Mouse (Mus musculus) erythroblast, embryonic 14.5 days (primary cell): ENCODE results near the gene Lrmda. TPM values are rescaled to one million over a fixed set of nuclear protein-coding genes. Genes with fewer than 3 reads are reported as not detected.

ENCODE experiments used
- H3K27me3 ChIP-seq: 2 replicates; pipeline ENCODE4 v1.6.1; 2012; ENCODE audit warnings: inconsistent platforms; ENCODE audit not compliant: control insufficient read depth
- H3K36me3 ChIP-seq: 2 replicates; pipeline ENCODE4 v1.6.1; 2012; ENCODE audit warnings: mild to moderate bottlenecking, inconsistent platforms; ENCODE audit not compliant: control insufficient read depth
- H3K4me1 ChIP-seq: 2 replicates; pipeline ENCODE4 v1.6.1; 2012; ENCODE audit warnings: inconsistent platforms; ENCODE audit not compliant: control insufficient read depth
- H3K4me3 ChIP-seq: replicated peaks from 2 replicates; pipeline ENCODE3; 2012; ENCODE audit warnings: moderate library complexity, mild to moderate bottlenecking, inconsistent platforms
- H3K9me3 ChIP-seq: 2 replicates; pipeline ENCODE4 v1.6.1; 2012; ENCODE audit warnings: low read length, inconsistent platforms, mixed read lengths; ENCODE audit not compliant: control insufficient read depth
- GATA1 ChIP-seq: IDR thresholded peaks from 2 replicates; pipeline ENCODE4 v1.6.1; 2012; ENCODE audit warnings: low read length, inconsistent platforms, mixed read lengths
- TAL1 ChIP-seq: IDR thresholded peaks from 3 replicates; pipeline ENCODE4 v1.6.1; 2012; ENCODE audit warnings: low read length, inconsistent platforms, mixed read lengths
- polyA plus RNA-seq: library from polyadenylated mRNA; stranded (reverse); fragments of >175 nt; gene quantifications from 2 replicates; pipeline ENCODE4 v1.2.3, GENCODE M21; 2012

Gene Lrmda
- polyA plus RNA-seq, 1 experiment: not detected

GRCm38 (mm10) chr14:22679705-22680643, 660.5 kb downstream of the Lrmda start:
- Histone ChIP-seq H3K4me1 (no peaks in the 10 kb centered on the region), H3K36me3 (no peaks in the 10 kb centered on the region), H3K9me3 (no peaks in the 10 kb centered on the region), H3K27me3 (no peaks in the 10 kb centered on the region), H3K4me3 (no peak overlapping the region)
- TF ChIP-seq GATA1 (no peak), TAL1 (no peak)

- Histone ChIP-seq H3K9me3 (no peaks in the 10 kb centered on the region), H3K4me3 (no peak overlapping the region), H3K27me3 (no peaks in the 10 kb centered on the region), H3K4me1 (no peaks in the 10 kb centered on the region), H3K36me3 (no peaks in the 10 kb centered on the region)
- no peak for TF ChIP-seq TAL1
- no peak for TF ChIP-seq GATA1
Measured at GRCm38 (mm10) chr14:22686886-22687285, 667.4 kb downstream of the Lrmda start.

GRCm38 (mm10) chr14:22688399-22688798, 668.9 kb downstream of the Lrmda start:
- Histone ChIP-seq H3K4me3 (no peak overlapping the region), H3K27me3 (no peaks in the 10 kb centered on the region), H3K9me3 (no peaks in the 10 kb centered on the region), H3K4me1 (no peaks in the 10 kb centered on the region), H3K36me3 (no peaks in the 10 kb centered on the region)
- no peak for TF ChIP-seq TAL1
- no peak for TF ChIP-seq GATA1

- TF ChIP-seq TAL1: no peak
- TF ChIP-seq GATA1: no peak
- H3K9me3 ChIP-seq: no peaks in the 10 kb centered on the region
- no peak overlapping the region for H3K4me3 ChIP-seq
- H3K4me1 ChIP-seq: no peaks in the 10 kb centered on the region
- no peaks in the 10 kb centered on the region for H3K27me3 ChIP-seq
- no peaks in the 10 kb centered on the region for H3K36me3 ChIP-seq
Measured at GRCm38 (mm10) chr14:22695448-22695847, 675.9 kb downstream of the Lrmda start.

- Histone ChIP-seq H3K4me3 (no peak overlapping the region), H3K9me3 (no peaks in the 10 kb centered on the region), H3K4me1 (no peaks in the 10 kb centered on the region), H3K27me3 (no peaks in the 10 kb centered on the region), H3K36me3 (no peaks in the 10 kb centered on the region)
- TF ChIP-seq TAL1 (no peak), GATA1 (no peak)
Measured at GRCm38 (mm10) chr14:22695931-22696365, 676.4 kb downstream of the Lrmda start.

GRCm38 (mm10) chr14:22700236-22700635, 680.7 kb downstream of the Lrmda start:
- Histone ChIP-seq H3K27me3 (no peaks in the 10 kb centered on the region), H3K4me3 (no peak overlapping the region), H3K4me1 (no peaks in the 10 kb centered on the region), H3K9me3 (no peaks in the 10 kb centered on the region), H3K36me3 (no peaks in the 10 kb centered on the region)
- no peak for TF ChIP-seq GATA1
- no peak for TF ChIP-seq TAL1

GRCm38 (mm10) chr14:22700690-22701089, 681.2 kb downstream of the Lrmda start:
- no peak overlapping the region for H3K4me3 ChIP-seq
- no peak for TF ChIP-seq GATA1
- H3K36me3 ChIP-seq: no peaks in the 10 kb centered on the region
- H3K9me3 ChIP-seq: no peaks in the 10 kb centered on the region
- no peaks in the 10 kb centered on the region for H3K4me1 ChIP-seq
- H3K27me3 ChIP-seq: no peaks in the 10 kb centered on the region

- no peak overlapping the region for H3K4me3 ChIP-seq
- no peaks in the 10 kb centered on the region for H3K27me3 ChIP-seq
- H3K9me3 ChIP-seq: no peaks in the 10 kb centered on the region
- H3K4me1 ChIP-seq: no peaks in the 10 kb centered on the region
- TF ChIP-seq GATA1: no peak
- H3K36me3 ChIP-seq: no peaks in the 10 kb centered on the region
Measured at GRCm38 (mm10) chr14:22707958-22708701, 688.6 kb downstream of the Lrmda start.

GRCm38 (mm10) chr14:22710071-22710661, 690.7 kb downstream of the Lrmda start:
- H3K27me3 ChIP-seq: no peaks in the 10 kb centered on the region
- H3K4me1 ChIP-seq: no peaks in the 10 kb centered on the region
- H3K36me3 ChIP-seq: no peaks in the 10 kb centered on the region
- no peak overlapping the region for H3K4me3 ChIP-seq
- TF ChIP-seq TAL1 (no peak), GATA1 (no peak)
- H3K9me3 ChIP-seq: no peaks in the 10 kb centered on the region
